Mouse (Mus musculus): Measurements from ENCODE around the gene Lrrc2. TPM values are rescaled to one million over a fixed set of nuclear protein-coding genes. Genes with fewer than 3 reads are reported as not detected.

Lrrc2 gene
- total RNA-seq, 2 experiments from 2014 or later: 0.35 TPM; not detected in 1

DNA sequence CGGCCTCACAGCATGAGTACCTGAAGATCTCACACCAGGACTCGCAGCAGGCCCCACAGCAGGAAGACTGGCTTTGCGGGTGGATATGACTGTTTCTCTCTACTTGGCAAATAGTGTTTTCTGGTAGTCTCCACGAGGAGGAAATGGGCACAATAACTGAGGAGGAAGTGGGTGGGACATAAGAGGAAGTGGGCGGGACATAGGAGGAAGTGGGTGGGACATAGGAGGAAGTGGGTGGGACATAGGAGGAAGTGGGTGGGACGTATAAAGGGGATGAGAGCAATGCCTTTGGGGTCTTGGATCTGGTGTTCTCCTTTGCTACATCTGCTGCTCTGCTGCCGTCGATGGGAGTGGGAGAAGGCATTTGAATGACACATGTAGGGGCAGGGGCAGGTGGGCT lies 34.6 kb downstream of the Lrrc2 start:
- 0 out of 2 replicates have a peak, but pooled peaks have one; percentile 17 for ATAC-seq (replicated peaks; ENCODE audit: poor library complexity)

DNA sequence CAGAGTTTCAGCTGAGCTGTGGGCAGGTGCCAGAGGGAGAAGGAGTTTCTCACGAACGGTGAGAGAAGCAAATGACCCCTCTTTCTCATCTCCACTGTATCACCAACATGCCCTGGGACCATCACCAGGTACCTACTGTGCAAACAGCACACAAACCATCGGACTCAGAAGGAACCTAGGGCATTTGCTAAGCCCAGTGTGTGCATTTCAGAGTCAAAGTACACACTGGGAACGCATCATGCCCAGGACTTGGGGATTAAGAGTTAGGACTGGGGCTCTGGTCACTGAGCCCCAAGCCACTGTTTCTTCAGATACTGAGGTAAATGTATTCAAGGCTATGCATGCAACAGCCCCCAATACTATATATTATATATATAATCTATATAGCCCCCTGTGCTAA lies 36.0 kb downstream of the Lrrc2 start:
- ATAC-seq (replicated peaks; ENCODE audit: poor library complexity): no peak

DNA sequence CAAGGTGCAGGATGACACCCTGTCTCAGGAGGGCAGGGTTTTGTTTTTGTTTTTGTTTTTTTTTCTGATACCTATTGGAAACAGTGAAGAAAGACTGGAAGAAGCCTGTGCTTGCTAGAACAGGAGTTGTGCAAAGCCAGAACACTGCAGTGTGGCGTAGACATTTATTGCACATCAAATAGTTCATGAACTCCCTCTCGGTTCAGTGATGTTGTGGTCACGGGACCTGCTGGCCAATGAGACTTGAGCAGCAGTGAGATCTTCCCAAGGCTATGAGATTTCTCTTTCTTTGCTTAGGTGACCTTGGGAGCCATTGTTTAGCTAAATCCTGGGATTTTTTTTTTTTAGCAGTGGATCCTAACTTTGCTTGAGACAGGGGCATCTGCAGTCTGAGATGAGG lies 36.7 kb downstream of the Lrrc2 start:
- ATAC-seq (replicated peaks; ENCODE audit: poor library complexity): no peak

DNA sequence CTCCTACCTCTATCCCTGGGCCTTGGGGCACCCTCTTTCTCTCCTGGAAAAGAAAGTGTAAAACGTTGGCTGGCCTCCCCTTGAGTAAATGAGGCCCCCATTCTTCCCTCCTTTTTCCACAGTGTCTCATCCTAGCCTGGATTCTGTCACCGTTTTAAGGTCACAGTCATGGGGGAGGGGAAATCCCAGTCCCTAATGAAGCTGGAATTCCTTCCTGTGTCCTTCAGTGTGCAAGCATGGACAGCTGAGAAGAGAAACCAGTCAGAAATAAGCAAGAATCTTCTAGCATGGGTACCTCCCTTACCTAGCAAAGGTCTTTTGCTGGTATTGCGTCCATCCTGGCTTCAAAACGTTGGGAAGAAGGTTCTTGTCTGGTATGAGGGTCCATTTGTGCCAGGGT lies 37.8 kb downstream of the Lrrc2 start:
- no peak for ATAC-seq (replicated peaks; ENCODE audit: poor library complexity)

DNA sequence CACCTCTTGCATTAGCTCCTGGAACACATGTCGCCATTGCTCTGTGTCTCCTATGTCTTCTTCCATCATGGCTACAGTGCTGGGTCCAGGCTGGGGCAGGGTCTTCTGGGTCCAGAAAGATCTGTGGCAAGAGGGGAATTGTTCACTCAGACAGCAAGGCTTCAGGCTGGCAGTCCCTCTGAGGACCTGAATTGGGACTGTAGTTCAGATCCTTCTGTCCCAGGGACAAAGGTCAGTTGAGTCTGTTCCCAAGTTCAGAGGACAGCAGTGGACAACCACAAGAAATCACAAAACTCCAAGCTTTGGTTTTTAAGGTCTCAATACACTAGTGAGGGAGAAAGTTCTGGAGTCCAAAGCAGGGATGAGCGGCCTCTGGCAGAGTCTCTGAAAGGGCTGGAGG lies 38.2 kb downstream of the Lrrc2 start:
- ATAC-seq (replicated peaks; ENCODE audit: poor library complexity): no peak

DNA sequence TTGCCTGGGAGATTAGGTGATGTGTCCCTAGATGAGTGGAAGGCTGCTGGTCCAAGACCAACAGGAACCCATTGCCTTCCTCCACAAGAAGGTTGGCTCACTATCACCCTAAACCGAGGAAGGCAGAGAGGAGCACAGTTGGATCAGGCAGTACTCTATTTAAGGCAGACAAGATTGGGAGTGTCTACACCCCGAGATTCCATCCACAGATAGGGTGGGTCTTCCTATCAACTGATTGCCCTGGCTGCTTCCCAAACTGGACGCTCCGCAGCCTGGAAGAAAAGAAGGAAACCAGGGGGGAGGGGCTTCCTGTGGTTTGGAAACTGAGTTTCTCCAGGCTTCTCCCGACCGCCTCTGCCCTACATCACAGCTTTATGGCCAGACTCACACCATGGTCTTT lies 38.9 kb downstream of the Lrrc2 start, which contains the start of gene Rtp3:
TSS of gene Rtp3 (minus strand) at position 380 of the 400 bp plus-strand sequence.
- ATAC-seq (replicated peaks; ENCODE audit: poor library complexity): no peak

DNA sequence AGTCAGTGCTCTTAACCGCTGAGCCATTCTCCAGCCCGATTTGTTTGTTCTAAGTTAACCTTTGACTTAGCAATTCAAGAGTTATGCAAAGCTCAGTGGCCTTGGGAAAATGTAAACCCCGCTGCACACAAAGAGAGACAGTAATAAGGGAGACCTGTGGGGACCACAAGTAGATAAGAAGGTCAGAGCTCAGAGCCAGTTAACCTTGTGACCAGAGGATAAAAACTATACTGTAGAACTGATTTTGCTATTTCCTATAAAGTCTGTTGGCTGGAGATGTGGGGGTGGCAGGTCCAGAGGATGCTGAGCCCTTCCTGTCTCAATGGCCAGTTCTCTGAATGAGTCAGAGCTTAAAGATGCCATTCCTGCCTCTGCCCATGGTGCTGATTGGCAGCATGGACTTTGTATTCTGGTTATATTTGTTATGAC lies 42.0 kb downstream of the Lrrc2 start:
- ATAC-seq (replicated peaks; ENCODE audit: poor library complexity): no peak

DNA sequence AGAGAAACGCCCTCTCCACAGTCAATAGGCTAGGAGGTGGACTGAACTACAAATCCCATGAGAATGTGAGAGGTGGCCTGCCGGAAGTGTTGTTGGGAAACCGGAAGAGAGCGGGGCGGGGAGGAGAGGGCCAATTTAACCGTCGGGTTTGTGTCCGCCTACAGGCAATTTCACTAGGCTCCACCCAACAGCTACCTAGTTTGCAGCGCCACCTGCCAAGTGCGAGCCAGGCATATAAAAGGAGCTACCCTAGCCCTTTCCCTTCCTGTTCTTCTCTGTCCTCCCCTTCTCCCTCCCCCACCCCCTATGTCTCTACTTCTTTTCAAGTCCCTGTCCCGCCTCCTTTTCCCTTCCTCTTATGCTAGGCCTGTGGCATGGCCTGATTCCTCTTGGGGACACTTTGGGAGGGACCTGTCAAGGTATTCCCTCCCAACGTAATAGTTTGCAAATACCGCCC lies 43.4 kb downstream of the Lrrc2 start:
- ATAC-seq (replicated peaks; ENCODE audit: poor library complexity): peak; percentile 88

DNA sequence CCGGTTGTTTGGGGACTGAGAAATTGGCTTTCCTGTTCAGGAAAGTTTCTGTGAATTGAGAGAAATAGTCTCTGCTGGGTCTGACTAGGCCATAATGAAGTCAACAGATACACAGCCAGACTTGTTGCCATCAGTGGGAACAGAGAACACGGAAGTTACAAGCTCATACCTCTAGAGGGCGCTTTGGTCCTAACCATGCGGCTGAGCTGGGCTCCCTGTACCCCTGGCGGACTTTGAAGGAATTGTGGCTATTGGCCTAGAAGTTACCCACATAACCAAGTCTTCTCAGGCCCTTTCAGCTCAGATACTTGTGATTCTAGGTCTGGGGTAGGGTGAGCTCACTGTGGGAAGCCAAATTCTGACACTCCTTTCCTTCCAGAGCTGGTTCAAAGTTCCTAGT lies 45.9 kb downstream of the Lrrc2 start:
- peak; percentile 88 for ATAC-seq (replicated peaks; ENCODE audit: poor library complexity)

DNA sequence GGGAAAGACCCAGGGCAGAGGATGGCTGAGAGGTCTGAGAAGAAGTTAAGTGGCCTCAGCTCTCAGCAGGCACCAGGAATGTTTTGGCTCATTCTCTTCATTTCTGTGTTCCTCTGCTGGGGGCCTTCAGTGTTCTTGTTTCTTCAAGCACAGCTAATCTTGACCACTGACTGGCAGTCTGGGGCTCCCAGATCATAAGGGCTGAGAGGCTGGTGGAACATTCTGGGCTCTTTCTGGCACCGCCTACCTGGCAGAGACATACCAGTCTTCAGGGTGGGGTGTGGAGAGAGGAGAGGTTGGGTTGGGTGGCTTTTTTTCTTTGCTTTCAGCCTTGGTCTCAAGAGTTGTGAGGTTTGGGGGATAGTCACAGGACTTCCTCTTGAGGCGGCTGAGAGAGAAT lies 47.7 kb downstream of the Lrrc2 start:
- ATAC-seq (replicated peaks; ENCODE audit: poor library complexity): no peak

DNA sequence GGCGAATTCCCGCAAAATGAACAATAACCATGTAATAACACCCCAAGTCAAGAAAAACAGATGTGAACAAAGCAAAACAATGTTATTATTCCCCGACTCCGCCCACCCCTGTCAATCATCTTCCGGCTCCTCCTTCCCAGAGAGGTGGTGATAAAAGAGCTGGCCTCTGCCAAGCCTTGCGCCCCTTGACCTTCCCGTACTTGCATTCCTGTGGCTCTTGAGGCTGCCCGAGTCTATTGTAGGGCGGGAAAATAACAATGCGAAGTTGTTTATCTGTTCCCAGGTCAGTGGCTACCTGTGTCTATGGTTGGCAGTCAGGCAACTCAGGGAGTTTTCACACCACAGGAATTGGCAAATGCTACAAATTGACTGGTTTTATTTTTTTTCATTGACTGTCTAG lies 48.5 kb downstream of the Lrrc2 start:
- no peak for ATAC-seq (replicated peaks; ENCODE audit: poor library complexity)

DNA sequence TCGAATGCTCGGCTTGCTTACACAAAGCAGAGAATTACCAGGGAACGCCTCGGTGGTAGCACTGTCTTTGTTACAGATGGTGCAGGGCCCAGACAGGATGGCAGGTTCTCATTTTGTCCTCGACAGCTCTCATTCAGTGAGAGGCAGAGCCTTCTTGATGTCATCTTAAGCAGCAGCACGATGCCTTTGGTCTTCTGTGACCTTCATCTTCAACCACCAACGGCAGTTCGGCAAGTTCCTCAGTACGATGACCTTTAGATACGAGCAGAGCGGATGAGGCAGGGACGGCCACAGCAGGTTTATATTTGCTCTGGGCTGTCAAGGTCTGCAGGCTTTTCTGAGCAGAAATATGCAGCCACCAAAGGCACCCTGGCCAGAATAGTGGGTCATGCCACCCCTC lies 50.3 kb downstream of the Lrrc2 start:
- ATAC-seq (replicated peaks; ENCODE audit: poor library complexity): no peak

DNA sequence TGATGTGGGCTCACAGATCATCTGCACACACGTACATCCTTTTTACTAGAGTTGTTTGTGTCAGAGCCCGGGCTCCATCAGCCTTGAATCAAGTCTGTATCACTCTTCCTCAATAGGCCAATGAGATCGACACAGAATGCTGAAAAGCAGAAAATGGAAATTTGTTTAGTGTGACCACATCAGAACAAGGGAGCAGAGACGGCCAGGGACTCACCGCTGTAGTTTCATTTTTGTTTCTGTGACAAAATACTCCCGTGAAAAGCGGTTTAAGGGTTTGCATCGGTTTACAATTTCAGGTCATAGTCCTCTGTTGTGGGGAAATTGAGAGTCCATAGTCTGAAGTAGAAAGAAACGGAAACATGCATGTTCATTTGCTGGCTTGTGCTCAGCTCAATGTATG lies 51.9 kb downstream of the Lrrc2 start:
- ATAC-seq (replicated peaks; ENCODE audit: poor library complexity): no peak

DNA sequence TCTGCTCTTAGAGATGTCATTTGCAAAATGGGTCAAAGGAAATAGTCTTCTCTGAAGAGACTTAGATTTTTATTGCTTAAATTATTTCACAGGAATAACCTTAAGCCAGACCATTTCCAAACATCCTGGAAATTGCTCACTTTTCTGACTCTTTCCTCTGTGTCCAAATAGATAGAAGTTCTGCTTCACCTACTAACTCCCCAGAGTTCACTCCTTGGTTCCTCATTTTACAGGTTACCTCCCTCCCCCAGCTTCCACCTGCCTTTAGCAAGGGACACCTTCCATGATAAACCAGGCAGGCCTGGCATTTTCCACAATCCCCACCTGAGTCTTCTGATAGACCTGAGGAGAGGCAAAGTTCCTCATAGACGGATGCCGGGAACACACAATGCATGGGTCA lies 55.2 kb downstream of the Lrrc2 start:
- ATAC-seq (replicated peaks; ENCODE audit: poor library complexity): no peak

DNA sequence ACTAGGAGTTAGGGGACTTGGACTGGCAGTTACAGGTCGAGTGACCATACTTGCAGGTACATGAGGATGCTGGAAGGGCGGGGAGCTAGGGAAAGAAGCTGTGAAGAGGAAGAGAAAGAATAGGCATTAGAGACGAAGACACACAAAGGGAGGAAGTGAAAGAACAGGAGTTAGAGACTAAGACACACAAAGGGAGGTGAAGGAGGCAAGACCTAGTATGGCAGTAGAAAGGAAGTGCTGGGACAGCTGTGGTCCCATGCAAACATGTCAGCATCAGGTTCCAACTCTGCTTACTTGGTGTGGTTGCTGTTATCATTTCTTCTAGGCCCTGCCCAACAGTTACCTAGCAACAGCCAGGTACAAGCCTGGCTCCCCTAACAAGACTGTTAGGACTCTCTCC lies 58.4 kb downstream of the Lrrc2 start:
- peak; percentile 77 for ATAC-seq (replicated peaks; ENCODE audit: poor library complexity)

DNA sequence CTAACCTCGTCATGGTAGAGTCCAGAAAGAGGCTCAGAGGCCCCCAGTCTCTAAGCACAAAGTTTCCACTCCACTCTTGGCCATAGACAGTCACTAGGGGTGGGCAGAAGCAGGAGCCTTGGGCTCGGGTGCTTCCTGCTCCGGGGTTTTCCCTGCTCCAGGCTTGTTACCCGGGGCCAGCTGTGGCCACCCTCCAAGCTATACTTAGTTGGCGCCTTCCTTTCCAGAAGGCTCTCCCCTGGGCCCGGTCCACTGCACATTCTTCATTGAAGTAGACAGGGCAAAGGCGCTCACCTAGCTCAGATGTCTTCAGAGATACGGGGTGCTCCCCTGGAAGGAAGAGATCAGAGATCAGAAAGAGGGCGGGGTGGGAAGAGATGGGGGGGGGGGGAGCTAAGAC lies 60.2 kb downstream of the Lrrc2 start:
- no peak for ATAC-seq (replicated peaks; ENCODE audit: poor library complexity)

DNA sequence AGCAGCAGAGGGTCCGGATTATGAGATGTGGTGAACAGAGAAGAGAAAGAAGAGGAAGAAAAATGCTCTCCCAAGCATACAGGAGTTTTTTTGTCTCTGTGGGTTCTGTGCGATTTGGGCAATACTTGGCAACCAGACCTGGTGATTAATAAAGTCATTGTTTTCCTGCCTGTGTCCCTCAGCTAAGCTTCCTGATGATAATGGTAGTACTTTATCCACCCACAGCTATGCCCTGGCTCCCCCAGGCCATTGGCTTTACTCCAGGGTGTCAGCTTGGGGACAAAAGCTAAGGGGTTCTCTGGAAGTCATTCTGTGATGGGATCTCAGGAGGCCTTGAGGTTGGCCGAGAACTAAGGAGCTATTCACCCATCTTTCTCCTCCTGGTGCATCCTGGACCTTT lies 60.7 kb downstream of the Lrrc2 start:
- ATAC-seq (replicated peaks; ENCODE audit: poor library complexity): no peak

DNA sequence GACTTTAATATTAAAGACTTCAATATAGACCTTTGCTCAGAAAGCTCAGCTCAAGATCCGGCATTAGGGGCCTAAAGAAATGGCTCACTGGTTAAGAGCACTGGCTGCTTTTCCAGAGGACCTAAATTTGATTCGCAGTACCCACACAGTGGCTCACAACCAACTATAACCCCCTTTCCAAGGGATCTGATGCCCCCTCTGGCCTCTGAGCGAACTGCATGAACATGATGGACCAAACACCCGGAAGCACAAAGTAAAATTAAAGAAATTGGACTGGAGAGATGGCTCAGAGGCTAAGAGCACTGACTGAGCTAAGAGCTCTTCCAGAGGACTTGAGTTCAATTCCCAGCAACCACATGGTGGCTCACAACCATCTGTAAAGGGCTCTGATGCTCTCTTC lies 64.3 kb downstream of the Lrrc2 start:
- ATAC-seq (replicated peaks; ENCODE audit: poor library complexity): peak; percentile 45; the same call in 1 of the 2 replicates

DNA sequence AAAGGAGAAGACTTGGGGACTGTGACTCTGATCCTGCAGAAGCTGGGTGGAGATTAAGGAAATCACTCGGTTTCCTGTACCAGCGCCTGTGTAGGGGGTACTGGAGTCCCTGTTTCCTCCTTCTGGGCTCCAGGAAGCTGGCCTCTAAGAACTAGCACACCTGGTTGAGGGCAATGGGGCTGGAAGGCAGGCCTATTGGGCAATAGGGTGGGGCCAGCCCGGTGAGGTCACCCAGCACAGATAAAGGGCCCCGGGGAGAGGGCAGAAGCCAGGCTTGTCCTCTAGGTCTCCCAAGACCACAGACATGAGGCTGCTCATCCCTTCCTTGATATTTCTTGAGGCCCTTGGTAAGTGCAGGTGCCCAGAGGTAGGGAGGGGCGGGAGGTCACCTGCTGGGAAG lies 67.7 kb downstream of the Lrrc2 start, which contains the start of gene Ltf:
TSS of gene Ltf (plus strand) at position 250 of the 400 bp plus-strand sequence.
- peak; percentile 62 for ATAC-seq (replicated peaks; ENCODE audit: poor library complexity)

DNA sequence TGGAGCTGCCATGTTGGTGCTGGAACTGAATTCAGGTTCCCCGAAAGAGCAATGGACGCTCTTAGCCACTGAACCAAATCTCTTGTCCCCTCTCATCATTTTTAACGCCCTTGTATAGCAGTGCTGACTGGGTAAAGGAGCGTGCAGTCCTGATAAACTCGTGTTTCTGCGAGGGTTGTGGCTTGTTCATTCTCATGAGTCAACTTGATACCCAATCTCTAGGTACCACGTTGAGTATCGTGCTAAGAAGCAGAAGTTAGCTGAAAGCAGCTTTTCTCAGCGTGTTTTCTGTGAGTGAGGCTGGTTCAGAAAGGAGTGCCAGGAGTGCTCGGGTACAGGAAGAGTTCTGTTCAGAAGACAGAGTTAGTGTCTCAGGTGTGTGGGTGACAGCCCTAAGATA lies 75.4 kb downstream of the Lrrc2 start:
- ATAC-seq (replicated peaks; ENCODE audit: poor library complexity): no peak
